ENCODE assay signal across 7 mouse cellular contexts in the genomic region with DNA sequence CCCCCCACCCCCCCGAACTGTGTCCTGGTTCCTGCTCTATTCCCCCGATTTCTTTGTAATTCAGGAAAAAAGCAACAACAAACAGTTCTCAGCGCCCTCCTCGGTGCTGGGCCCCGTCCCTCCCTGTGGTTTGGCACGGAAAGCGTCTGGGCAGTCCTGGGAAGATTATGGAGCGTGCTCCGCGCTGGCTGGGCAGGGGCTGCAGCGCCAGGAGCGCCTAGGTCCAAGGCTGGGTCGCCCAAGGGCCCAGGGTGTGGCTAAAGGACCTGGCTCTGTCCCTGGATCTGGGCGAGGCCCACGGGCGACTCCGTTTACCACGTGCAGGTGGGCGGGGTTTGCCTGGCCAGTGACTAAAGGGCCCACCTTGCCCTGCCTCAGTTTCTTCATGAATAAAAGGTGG. TPM values are rescaled to one million over a fixed set of nuclear protein-coding genes. Genes with fewer than 3 reads are reported as not detected.
DNase-seq lines count a peak whose midpoint lies in the region; ATAC-seq and TF ChIP-seq lines count a peak whose summit lies in the region.

No protein-coding gene starts in this region.

- peak; percentile 16 for DNase-seq in urinary bladder, postnatal 14 days (ENCODE audit: low spot score)
- DNase-seq in urinary bladder, adult 2 months (ENCODE audit: low spot score) = no peak
- peak; percentile 61 for DNase-seq in gastrocnemius, postnatal 25 days
- DNase-seq in hindbrain, postnatal 0 days (ENCODE audit: low spot score) = no peak
- no peak for DNase-seq in thymus, postnatal 10 days (ENCODE audit: low spot score in 2 of 2)
- DNase-seq in spleen, postnatal 4 days (ENCODE audit: low spot score in 2 of 2) = no peak

- peak overlapping the region; percentile 64 for H3K4me2 ChIP-seq in hindbrain, postnatal 0 days (ENCODE audit: low read depth, low read length)
- peak overlapping the region; percentile 61 for H3K4me2 ChIP-seq in neural tube, embryonic 12.5 days (replicated peaks)

- no peaks in the 10 kb centered on the region for H3K9me3 ChIP-seq in hindbrain, postnatal 0 days (ENCODE audit: low read length)
- H3K9me3 ChIP-seq in neural tube, embryonic 12.5 days = no peaks in the 10 kb centered on the region

- TF ChIP-seq CTCF in hindbrain, postnatal 0 days (IDR thresholded peaks at IDR 0.05; ENCODE audit: low read depth) = no peak

- WGBS in hindbrain, postnatal 0 days = 2% methylated on average over 19 of the region's 19 CpGs
- WGBS in neural tube, embryonic 12.5 days = 1% methylated on average over 19 of the region's 19 CpGs

- ATAC-seq in hindbrain, postnatal 0 days = peak; percentile 88
- ATAC-seq in neural tube, embryonic 12.5 days (ENCODE audit: low FRiP score, low read depth) = peak; percentile 43

- H3K27ac ChIP-seq in hindbrain, postnatal 0 days = no peak overlapping the region
- H3K27ac ChIP-seq in neural tube, embryonic 12.5 days = no peak overlapping the region

- H3K9ac ChIP-seq in hindbrain, postnatal 0 days (replicated peaks; ENCODE audit: low read length) = peak overlapping the region; percentile 21; the same call in 1 of the 2 replicates
- no peak overlapping the region for H3K9ac ChIP-seq in neural tube, embryonic 12.5 days

- peaks cover 5% of the 10 kb centered on the region; the same call in 1 of the 2 replicates for H3K27me3 ChIP-seq in hindbrain, postnatal 0 days (ENCODE audit: insufficient read depth, low read length)
- H3K27me3 ChIP-seq in neural tube, embryonic 12.5 days (replicated peaks) = peaks cover 31% of the 10 kb centered on the region

- no peaks in the 10 kb centered on the region for H3K36me3 ChIP-seq in hindbrain, postnatal 0 days (ENCODE audit: insufficient read depth, low read length)
- H3K36me3 ChIP-seq in neural tube, embryonic 12.5 days = no peaks in the 10 kb centered on the region

- H3K4me3 ChIP-seq in hindbrain, postnatal 0 days (ENCODE audit: low read length) = peak overlapping the region; percentile 31
- peak overlapping the region; percentile 20 for H3K4me3 ChIP-seq in neural tube, embryonic 12.5 days

- peaks cover 3% of the 10 kb centered on the region; the same call in 1 of the 2 replicates for H3K4me1 ChIP-seq in hindbrain, postnatal 0 days (ENCODE audit: insufficient read depth, low read length)
- peaks cover 14% of the 10 kb centered on the region for H3K4me1 ChIP-seq in neural tube, embryonic 12.5 days

RNA-seq across cellular contexts. Expression of a gene that starts 27.9 kb away (rescaled TPM):
- 0.03 and 0.06 TPM in 2 replicates for polyA plus RNA-seq in urinary bladder, adult 2 months (2012; rRNA removed)
- under 1 TPM; 0.43 to 0.51 TPM for total RNA-seq in gastrocnemius, postnatal 25 days (2021)
- 7.8 and 12.5 TPM in 2 replicates for total RNA-seq in hindbrain, postnatal 0 days (2014; rRNA removed)
- 4.9 and 5.7 TPM in 2 replicates for polyA plus RNA-seq in hindbrain, postnatal 0 days (2015; fragmentation: Nextera tagmentation; extraction: Ambion mirVana)
- polyA plus RNA-seq in neural tube, embryonic 12.5 days (2016; fragmentation: Nextera tagmentation; extraction: Ambion mirVana) = 2.1 and 2.3 TPM in 2 replicates

Comparison
In these comparisons a context has a peak if more than half of its experiments do, and no peak if none do; other contexts are left out.
1. DNase-seq: peak in urinary bladder, postnatal 14 days (single experiment) and gastrocnemius, postnatal 25 days (single experiment); none in urinary bladder, adult 2 months (single experiment), hindbrain, postnatal 0 days (single experiment), thymus, postnatal 10 days (0 of 2) and spleen, postnatal 4 days (0 of 2).